Mouse (Mus musculus): ENCODE measurements around the gene Naip5. TPM values are rescaled to one million over a fixed set of nuclear protein-coding genes. Genes with fewer than 3 reads are reported as not detected.
"Not testable (repeated sequence)": the region's sequence is repeated elsewhere in the genome, so short reads cannot be mapped to it uniquely, and the experiment has no call there.

Naip5 gene
- total RNA-seq (2014; fragmentation: Nextera tagmentation) = 3.2 and 5.2 TPM in 2 replicates
- total RNA-seq (2017) = 4.4 and 8.1 TPM in 2 replicates

DNA sequence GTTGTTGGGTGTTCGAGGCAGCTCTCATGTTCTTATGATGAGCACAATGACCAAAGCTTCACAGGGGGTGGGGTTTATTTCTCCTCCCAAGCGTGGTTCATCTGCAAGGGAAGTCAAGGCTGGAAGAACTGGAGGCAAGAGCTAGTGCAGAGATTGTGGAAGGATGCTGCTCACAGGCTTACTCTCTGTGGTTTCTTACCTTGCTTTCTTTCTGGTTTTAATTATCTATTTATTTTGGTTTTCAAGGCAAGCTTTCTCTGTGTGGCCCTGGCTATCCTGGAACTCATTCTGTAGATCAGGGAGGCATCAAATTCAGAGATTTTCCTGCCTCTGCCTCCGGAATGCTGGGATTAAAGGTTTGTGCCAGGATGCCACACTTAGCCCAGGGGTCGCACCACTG lies at the start of gene Naip5:
Naip5 (minus strand) TSS at position 101 of the 400 bp plus-strand sequence.
- not testable (repeated sequence) for ATAC-seq (replicated peaks; ENCODE audit: low FRiP score, low TSS enrichment, poor library complexity, severe bottlenecking)

DNA sequence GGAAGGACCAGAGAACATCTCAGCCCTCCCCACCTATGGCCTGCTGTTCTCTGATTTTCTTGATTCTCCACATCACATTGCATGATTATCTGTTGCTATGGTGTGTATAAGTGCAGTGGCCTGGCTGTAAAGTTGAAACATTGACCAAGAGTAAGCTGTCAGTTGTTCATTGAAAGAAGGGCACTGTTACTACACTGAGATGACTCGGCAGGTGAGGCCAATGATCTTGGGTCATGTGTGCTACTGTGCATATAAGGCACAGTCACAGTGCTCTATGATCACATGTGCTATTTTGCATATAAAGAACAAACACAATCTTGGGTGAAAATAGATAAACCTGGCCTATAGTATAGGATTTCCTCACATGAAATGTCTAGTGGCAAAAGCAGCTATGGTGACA lies 38.5 kb upstream of the Naip5 start:
- ATAC-seq (replicated peaks; ENCODE audit: low FRiP score, low TSS enrichment, poor library complexity, severe bottlenecking) = no peak

DNA sequence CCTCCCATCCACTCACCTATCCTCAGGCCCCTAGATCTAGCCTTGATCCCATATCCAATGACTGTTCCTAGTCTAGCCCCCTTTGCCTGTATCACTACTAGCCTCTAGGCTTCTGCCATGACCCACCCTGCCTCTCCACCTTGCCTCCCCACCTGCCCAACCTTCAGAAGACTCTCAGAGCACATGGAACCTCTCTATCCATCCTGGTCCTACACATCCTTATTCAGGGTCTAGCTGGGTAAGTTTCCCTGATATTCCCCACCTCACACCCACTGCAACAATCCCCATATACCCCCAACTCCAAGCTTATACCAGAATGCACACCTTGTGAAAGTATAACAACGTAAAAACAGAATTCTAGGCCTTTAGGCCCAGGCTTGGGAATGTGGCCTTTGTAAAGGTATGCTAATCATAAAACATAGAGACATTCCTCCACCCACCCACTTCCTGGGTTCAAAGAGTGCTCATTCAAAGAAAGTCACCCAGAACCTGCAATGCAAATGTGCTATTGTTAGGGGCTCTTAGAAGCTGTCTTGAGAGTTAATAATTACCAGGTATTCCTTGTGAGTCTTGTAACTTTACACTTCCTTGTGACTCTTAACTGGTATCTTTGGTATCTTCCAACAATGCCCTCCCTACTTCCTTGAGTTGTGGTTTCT lies 25.5 kb upstream of the Naip5 start:
- not testable (repeated sequence) for ATAC-seq (replicated peaks; ENCODE audit: low FRiP score, low TSS enrichment, poor library complexity, severe bottlenecking)

DNA sequence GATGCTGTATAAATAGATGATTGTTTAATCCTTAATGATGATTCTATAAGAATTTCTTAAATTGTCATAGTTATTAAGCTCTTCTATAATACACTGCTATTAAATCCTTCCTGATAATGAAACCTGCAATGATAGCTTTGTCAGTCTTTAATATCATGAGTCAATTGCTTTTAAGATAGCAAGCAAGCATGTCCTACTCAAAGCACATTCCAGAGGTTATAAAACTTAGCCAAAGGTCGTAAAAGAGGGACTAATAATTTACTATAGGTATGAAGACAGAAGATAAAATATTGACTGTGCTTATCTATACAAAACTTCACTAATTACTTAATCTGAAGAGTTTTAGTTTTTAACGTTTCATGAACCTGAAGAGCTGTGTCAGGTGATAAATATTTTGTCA lies 10.9 kb upstream of the Naip5 start:
- ATAC-seq (replicated peaks; ENCODE audit: low FRiP score, low TSS enrichment, poor library complexity, severe bottlenecking) = not testable (repeated sequence)

DNA sequence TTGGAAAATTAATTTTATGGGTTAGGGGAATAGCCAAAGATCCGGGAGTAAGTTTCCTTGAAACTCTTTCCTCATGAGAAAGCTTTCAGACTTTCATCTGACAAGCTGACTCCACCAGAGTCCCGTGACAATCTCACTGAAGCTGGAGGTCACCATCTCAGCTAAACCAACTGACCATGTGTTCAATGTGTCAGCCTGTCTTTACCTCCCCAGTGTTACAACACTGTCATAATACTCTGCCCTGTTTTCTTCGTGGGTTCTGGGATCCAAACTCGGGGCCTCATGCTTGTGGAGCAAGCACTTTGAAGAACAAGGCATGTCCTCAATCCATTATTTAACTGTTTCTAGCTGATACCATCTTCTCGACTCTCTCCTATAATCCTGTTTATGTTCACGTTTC lies 9.8 kb upstream of the Naip5 start:
- ATAC-seq (replicated peaks; ENCODE audit: low FRiP score, low TSS enrichment, poor library complexity, severe bottlenecking) = not testable (repeated sequence)

DNA sequence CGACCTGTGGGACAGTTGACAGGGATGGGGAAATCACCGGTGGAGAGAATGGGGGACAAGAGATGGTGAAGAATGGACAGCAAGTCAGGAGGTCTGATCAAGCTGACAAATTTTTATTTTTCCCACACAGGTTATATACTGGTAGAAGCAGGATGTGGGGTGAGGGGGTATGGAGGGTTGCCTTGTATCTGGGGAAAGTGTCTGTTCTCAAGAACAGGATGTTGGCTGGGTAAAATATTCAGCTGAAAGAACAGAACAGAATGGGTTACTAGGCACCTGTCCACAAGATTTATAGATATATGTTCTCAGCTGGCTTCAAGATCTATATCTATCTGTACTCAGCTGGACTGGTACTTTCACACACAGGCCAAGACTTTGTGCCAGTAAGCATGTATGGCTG lies 5.8 kb upstream of the Naip5 start:
- ATAC-seq (replicated peaks; ENCODE audit: low FRiP score, low TSS enrichment, poor library complexity, severe bottlenecking) = not testable (repeated sequence)

DNA sequence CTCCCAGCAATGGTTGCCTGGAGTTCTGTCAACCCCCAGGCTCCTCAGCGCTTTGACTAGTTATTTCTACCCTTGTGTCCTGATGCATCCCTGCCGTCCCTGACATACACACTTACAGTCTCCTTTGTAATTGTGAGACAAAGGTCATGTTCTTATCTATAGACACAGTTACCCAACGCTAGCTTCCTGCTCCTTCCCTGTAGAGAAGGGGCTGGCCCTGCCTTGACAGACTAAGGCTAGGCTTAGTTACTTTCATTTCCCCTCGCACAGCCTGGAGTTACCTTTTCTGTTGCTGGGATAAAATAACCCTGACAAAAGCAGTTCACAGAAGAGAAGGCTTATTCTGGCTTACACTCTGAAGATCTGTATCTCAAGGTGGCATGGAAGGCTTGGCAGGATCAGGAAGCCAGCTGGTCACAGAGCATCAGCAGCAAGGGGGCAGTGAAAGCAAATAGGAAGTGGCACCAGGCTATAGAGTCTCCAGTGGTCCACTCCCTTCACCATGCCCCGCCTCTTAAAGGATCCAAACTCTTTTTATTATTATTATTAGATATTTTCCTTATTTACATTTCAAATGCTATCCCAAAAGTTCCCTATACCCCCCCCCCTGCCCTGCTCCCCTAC lies 885 bp upstream of the Naip5 start:
- peak; percentile 95 for ATAC-seq (replicated peaks; ENCODE audit: low FRiP score, low TSS enrichment, poor library complexity, severe bottlenecking)

DNA sequence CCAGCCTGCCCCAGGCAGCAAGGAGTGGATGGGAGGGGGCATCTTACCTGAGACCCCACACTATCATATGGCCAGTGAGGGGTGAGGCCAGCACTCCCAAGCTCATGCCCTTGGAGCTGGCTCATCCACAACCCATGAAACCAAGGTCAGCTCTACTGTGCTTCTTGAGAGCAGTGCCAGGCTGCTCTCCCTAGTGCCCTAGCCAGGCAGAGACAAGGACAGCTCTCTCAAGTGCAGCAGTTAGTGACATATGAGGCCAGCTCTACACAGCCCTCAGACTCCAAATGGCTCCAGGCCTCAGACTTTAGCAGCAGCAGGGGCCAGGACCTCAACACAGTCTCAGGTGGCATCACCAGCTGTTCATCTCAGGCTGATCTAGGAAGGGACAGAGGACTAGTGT lies 2.4 kb downstream of the Naip5 start:
- no peak for ATAC-seq (replicated peaks; ENCODE audit: low FRiP score, low TSS enrichment, poor library complexity, severe bottlenecking)

DNA sequence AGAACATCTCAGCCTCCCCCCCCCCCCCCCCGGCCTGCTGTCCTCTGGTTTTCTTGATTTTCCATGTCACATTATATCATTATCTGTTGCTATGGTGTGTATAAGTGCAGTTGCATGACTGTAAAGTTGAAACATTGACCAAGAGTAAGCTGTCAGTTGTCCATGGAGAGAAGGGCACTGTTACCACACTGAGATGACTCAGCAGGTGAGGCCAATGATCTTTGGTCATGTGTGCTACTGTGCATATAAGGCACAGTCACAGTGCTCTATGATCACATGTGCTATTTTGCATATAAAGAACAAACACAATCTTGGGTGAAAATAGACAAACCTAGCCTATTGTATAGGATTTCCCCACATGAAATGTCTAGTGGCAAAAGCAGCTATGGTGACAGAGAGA lies 32.4 kb downstream of the Naip5 start:
- ATAC-seq (replicated peaks; ENCODE audit: low FRiP score, low TSS enrichment, poor library complexity, severe bottlenecking) = not testable (repeated sequence)

DNA sequence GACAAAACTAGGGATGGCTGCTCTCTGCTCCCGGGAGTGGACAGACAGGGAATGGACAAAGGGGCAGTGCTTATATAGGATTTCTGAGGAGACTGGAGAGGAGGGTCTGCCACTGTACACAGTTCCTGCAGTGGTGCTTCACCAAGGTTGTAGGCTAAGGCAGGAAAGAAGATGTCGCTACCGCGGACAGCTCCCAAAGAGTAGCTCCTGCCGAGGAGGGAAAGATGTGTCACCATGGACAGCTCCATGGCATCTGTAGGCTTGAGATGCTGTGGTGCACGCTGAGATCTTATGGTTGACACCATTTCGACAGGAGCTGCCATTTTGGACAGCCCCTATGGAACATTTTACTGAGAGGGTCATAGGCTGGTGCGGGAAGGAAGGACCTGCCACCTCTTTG lies 35.6 kb downstream of the Naip5 start:
- peak; percentile 95 for ATAC-seq (replicated peaks; ENCODE audit: low FRiP score, low TSS enrichment, poor library complexity, severe bottlenecking)

DNA sequence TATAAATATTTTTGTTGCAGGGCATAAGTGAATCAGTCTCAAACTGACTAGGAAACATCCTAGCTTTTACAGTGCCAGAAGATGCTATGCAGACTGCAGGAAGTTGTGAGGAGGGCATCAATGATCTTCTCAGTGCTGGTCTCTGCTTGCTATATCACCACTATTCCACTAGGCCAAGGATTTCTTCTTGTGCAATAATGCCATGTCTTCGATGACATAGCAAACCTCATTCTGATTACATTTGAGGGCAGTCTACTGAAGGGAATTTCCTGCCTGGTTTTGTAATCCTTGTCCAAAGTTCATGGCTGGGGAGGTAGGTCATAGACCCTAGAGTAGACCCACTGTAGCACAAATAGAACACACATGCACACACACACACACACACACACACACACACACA lies 42.8 kb downstream of the Naip5 start:
- ATAC-seq (replicated peaks; ENCODE audit: low FRiP score, low TSS enrichment, poor library complexity, severe bottlenecking) = no peak

DNA sequence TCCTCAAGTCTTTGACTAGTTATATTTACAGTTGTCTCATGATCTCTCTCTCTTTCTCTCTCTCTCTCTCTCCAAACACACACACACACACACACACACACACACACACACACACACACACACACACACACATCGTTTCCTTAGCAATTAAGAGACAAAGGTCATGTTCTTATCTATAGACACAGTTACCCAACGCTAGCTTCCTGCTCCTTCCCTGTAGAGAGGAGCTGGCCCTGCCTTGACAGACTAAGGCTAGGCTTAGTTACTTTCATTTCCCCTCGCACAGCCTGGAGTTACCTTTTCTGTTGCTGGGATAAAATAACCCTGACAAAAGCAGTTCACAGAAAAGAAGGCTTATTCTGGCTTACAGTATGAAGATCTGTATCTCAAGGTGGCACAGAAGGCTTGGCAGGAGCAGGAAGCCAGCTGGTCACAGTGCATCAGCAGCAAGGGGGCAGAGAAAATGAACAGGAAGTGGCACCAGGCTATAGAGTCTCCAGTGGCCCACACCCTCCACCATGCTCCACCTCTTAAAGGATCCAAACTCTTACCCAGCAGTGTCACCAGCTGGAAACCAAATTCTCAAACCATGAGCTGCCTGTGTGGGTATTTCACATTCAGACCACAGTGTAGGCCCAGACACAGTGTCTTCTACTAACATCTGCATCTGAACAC lies 44.3 kb downstream of the Naip5 start, which contains the start of gene Naip2:
Naip2 (minus strand) TSS at position 434 of the 675 bp plus-strand sequence.
- ATAC-seq (replicated peaks; ENCODE audit: low FRiP score, low TSS enrichment, poor library complexity, severe bottlenecking) = peak; percentile 94

DNA sequence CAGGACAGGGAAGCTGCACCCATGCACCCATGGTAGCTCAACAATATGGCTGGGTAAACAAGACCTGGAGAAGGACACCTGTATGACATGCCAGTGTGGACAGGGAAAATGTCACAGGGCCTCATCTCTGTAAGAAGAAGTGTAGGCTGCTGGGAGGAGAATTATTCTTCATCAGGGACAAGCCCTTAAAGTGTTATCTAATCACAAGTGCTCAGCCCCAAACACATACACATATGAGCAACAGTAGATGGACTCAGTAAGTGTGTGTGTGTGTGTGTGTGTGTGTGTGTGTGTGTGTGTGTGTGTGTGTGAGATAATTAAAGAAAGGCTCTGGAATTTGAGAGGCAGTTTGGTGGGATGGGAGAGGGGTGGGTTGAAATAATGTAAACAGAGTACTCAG lies 45.3 kb downstream of the Naip5 start:
- ATAC-seq (replicated peaks; ENCODE audit: low FRiP score, low TSS enrichment, poor library complexity, severe bottlenecking) = 0 out of 2 replicates have a peak, but pooled peaks have one; percentile 45

DNA sequence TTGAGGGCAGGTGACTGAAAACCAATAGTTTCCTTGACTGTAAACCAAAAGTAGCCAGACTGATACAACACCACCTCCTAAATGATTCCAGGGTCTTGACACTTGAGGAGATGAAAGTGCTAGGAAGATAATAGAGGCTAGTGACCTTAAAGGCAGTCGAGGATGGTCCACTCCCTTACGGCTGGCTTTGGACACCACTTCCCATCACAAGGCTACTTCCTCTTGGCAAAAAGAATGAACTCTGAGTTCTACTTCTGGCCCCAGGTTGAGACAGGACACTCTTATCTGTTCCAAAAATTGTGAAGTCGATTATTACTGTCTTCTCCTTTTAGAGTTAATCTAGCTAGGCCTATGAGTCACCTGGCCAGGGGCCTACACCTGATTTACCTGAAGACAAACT lies 50.7 kb downstream of the Naip5 start:
- ATAC-seq (replicated peaks; ENCODE audit: low FRiP score, low TSS enrichment, poor library complexity, severe bottlenecking) = no peak

DNA sequence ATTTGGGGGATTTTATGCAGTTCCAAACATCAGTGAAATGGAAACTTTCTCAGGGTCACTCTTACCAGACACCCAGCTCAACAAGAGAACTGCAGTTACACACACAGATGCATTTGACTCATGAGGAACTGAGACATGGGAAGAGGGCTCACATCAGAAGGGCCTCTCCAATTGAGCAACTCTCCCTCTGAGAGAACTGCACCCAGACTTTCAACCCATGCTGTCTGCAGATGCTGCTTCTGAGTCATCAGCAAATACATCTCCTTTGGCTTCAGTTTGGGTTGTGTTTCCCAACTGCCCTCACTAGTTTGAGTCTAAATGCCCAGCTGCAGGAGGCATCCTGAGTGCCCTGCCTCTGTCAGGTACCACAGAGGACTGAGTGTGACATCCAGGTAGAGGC lies 63.0 kb downstream of the Naip5 start:
- ATAC-seq (replicated peaks; ENCODE audit: low FRiP score, low TSS enrichment, poor library complexity, severe bottlenecking) = not testable (repeated sequence)

DNA sequence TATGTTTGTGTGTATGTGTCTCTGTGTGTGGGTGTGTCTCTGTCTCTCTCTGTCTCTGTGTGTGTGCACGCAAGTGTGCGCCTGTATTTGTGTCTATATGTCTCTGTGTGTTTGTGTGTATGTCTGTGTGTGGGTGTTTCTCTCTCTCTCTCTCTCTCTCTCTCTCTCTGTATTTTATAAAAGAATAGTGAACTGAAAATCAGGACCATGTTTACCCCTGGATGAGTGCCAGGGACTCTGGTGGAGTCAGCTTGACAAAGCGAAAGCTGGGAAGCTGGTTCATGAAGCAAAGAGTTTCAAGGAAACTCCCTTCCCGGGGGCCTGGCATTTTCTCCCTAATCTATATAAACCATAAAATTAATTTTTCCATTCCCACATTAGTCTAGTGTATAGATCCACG lies 71.8 kb downstream of the Naip5 start:
- ATAC-seq (replicated peaks; ENCODE audit: low FRiP score, low TSS enrichment, poor library complexity, severe bottlenecking) = not testable (repeated sequence)

DNA sequence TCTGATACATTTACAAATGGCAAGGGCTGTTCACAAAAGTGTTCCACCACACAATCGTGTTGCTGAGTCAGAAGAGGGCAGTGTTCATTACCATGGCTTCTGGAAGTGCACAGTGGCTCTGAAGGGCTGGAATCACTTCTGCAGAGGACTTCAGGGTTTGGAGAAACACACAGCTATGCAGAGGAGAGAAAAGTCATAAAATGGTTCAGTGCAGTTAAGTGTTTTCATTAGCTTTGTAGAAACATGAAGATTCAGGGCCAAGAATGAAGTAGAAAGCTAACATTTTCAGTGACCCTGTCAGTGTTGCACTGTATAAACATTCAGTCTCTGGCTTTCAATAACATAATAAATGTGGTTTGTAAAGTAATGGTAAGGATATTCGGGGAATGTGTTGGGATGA lies 79.7 kb downstream of the Naip5 start:
- not testable (repeated sequence) for ATAC-seq (replicated peaks; ENCODE audit: low FRiP score, low TSS enrichment, poor library complexity, severe bottlenecking)

DNA sequence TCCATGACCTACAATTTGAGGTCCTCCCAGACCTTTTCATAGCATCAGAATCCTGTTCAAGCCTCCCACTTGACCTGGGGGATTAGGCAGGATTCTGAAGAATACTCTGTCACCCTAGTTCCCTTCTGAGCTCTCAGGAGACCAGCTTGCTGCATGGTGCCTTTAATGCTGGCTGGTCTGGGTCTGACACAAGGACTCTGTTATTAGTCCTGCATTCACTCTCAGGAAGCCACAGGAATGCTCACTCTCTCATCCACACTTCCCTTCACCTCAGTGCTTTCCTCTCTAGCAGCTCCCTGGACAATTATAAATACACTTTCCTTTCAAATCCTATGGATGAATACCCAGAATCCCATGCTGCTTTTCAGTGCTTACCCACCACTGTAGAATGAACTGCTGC lies 83.7 kb downstream of the Naip5 start:
- not testable (repeated sequence) for ATAC-seq (replicated peaks; ENCODE audit: low FRiP score, low TSS enrichment, poor library complexity, severe bottlenecking)
